Mouse (Mus musculus): Measurements from ENCODE around the gene Utp14b.

DNA sequence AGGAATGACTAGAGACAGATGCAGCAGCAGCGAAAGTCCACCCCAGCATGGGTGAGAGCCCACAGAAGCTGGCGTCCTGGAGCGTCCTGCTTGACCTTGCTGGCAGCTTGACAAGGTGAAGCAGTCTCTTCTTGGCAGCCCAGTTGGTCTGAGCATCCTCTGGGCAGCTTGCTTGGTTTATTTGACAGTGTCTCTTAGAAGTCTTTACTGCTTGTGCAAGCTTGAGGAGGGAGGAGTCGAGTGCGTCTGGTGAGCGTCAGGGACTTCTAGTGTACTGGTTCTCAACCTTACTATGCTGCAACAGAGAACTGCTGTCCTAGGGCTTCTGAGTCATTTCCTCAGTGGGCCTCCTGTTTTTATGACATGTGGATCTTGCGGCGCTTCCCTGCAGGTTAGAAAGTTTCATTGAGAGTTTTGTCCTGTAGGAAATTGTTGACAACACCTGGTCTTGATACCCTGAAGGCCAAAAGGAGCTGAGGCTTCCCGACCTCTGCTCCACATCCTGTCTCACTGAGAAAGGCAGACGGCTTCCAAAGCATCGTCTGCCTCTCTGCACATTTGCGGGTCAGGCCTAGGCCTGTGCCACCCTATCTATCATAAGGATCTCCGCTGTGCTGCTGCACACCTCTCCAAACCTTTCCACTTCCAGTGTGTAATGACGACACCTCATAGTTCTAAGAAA is 44.6 kb downstream of the Utp14b start:
- TF ChIP-seq CTCF (IDR thresholded peaks at IDR 0.05; ENCODE audit: low read depth, low read length) (no peak), POLR2A (IDR thresholded peaks at IDR 0.05; ENCODE audit: extremely low read depth, insufficient read depth, low read length) (no peak)
